ENCODE assay signal across 16 mouse cellular contexts in genomic region chr9:61172421-61172820, GRCm38 (mm10).
"Had no signal": no experiment of that assay in that cellular context is flagged by ENCODE, and none has a peak within 500 bp of the region (broad histone marks: within the 10 kb centered on the region; RNA-seq: fewer than 3 reads in every experiment).

No protein-coding gene starts in this region.

- H3K9ac ChIP-seq: neural tube, embryonic 13.5 days; neural tube, embryonic 15.5 days; stomach, embryonic 15.5 days had no signal

- H3K4me3 ChIP-seq: neural tube, embryonic 13.5 days; neural tube, embryonic 15.5 days; stomach, embryonic 15.5 days had no signal

- H3K27ac ChIP-seq: neural tube, embryonic 13.5 days; neural tube, embryonic 15.5 days; stomach, embryonic 15.5 days; stomach, postnatal 0 days had no signal

- H3K4me2 ChIP-seq: neural tube, embryonic 13.5 days; neural tube, embryonic 15.5 days; stomach, embryonic 15.5 days had no signal

- DNase-seq: retina, postnatal 1 day; right cerebral cortex, adult 18-20 months; right cerebral cortex, postnatal 14 days; right cerebral cortex, postnatal 25 days; right cerebral cortex, postnatal 4 days; spleen, adult 18-20 months; thymus, adult 18-20 months; thymus, adult 2 months; thymus, postnatal 14 days; thymus, postnatal 25 days; thymus, postnatal 36 days; thymus, postnatal 4 days had no signal

- H3K36me3 ChIP-seq: neural tube, embryonic 13.5 days; neural tube, embryonic 15.5 days; stomach, embryonic 15.5 days had no signal

- H3K9me3 ChIP-seq: neural tube, embryonic 13.5 days; neural tube, embryonic 15.5 days; stomach, embryonic 15.5 days had no signal

- H3K27me3 ChIP-seq: neural tube, embryonic 15.5 days; stomach, embryonic 15.5 days had no signal
